Mouse (Mus musculus) lung, postnatal 0 days (tissue): ENCODE measurements around the gene 2010111I01Rik. TPM values are rescaled to one million over a fixed set of nuclear protein-coding genes. Genes with fewer than 3 reads are reported as not detected.

ENCODE experiments used
- ATAC-seq: fragments of 200-750 bp; cut with Nextera tagmentation; 2 replicates; pipeline ENCODE4 v1.8.0; 2017; ENCODE audit warnings: moderate library complexity
- DNase-seq: peaks from one replicate; pipeline ENCODE4 v3.0.0-alpha.2; 2016; ENCODE audit warnings: low spot score
- H3K27ac ChIP-seq: fragments of 300-500 bp; sonication (generic); 2 replicates; pipeline ENCODE4 v1.5.1; 2014; ENCODE audit warnings: antibody characterized with exemption, mild to moderate bottlenecking, low read length, mixed read lengths
- H3K27me3 ChIP-seq: fragments of 300-500 bp; sonication (generic); replicated peaks from 2 replicates; pipeline ENCODE4 v1.6.1; 2014; ENCODE audit warnings: low read length, mixed read lengths; ENCODE audit not compliant: insufficient read depth
- H3K36me3 ChIP-seq: fragments of 300-500 bp; sonication (generic); 2 replicates; pipeline ENCODE4 v1.6.1; 2014; ENCODE audit warnings: low read length, mixed read lengths; ENCODE audit not compliant: insufficient read depth
- H3K4me1 ChIP-seq: fragments of 300-500 bp; sonication (generic); 2 replicates; pipeline ENCODE4 v1.6.1; 2014; ENCODE audit warnings: antibody characterized with exemption, low read depth, low read length, mixed read lengths; ENCODE audit not compliant: insufficient read depth
- H3K4me2 ChIP-seq: fragments of 300-500 bp; sonication (generic); replicated peaks from 2 replicates; pipeline ENCODE4 v1.6.1; 2014; ENCODE audit warnings: low read depth, mild to moderate bottlenecking, low read length, moderate library complexity, mixed read lengths
- H3K4me3 ChIP-seq: fragments of 300-500 bp; sonication (generic); 2 replicates; pipeline ENCODE4 v1.5.1; 2014; ENCODE audit warnings: low read depth, low read length
- H3K9ac ChIP-seq: fragments of 300-500 bp; sonication (generic); replicated peaks from 2 replicates; pipeline ENCODE4 v1.6.1; 2014; ENCODE audit warnings: low read depth, mild to moderate bottlenecking
- H3K9me3 ChIP-seq: fragments of 300-500 bp; sonication (generic); 2 replicates; pipeline ENCODE4 v1.6.1; 2016; ENCODE audit warnings: low read length, mixed read lengths
- CTCF ChIP-seq: IDR thresholded peaks from 2 replicates; pipeline ENCODE4 v1.5.1; 2016; ENCODE audit warnings: antibody characterized with exemption, mild to moderate bottlenecking
- EP300 ChIP-seq: IDR thresholded peaks from 2 replicates; pipeline ENCODE4 v1.6.1; 2016; ENCODE audit warnings: antibody characterized with exemption, mild to moderate bottlenecking, control low read depth
- WGBS: fragments of 180-500 bp; shearing (Covaris S2); extraction: QIAGEN DNeasy Blood & Tissue Kit; methylation state at CpG from one replicate; pipeline ENCODE4 v1.1.7; 2014; 5-methylcytosine and 5-hydroxymethylcytosine counted together
- polyA plus RNA-seq: library from polyadenylated mRNA; unstranded; fragments of >200 nt; fragmentation: Nextera tagmentation; extraction: Ambion mirVana; gene quantifications from 2 replicates; pipeline ENCODE4 v1.2.1, GENCODE M21; 2015

Gene 2010111I01Rik
- polyA plus RNA-seq, 1 experiment from 2014 or later, result 130 TPM

DNA sequence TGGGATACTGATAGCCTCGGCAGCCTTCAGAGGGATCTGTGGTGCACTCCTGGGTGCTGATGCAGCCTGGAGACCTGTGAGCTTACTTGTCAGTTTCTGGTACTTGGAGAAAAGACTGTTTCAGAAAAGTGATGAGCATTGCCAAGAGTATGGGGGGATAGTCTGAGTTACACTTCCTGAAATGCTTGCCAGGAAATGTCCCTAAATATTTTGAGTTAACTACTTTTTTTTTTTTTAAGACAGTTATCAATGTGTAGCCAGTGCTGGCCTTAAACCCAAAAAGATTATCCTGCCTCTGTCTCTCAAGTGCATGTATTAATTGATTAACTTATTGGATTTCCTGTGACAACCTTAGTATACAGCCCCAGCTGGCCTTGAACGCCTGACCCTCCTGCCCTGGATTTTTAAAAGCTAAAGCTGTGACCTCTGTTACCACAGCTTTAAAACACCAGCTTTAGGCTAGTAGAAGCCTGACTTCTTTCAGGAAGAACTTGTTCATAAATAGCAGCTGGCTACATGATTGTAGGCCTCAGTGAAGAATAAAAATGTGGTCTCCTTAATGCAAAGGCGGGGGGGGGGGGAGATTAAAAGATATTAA, 150.6 kb downstream of the 2010111I01Rik start:
- 72% methylated on average over 3 of the region's 3 CpGs for WGBS
- H3K9me3 ChIP-seq, result no peaks in the 10 kb centered on the region
- no peak overlapping the region for H3K4me2 ChIP-seq
- ATAC-seq, result no peak
- H3K27me3 ChIP-seq, result no peaks in the 10 kb centered on the region
- no peak for DNase-seq
- peaks cover 19% of the 10 kb centered on the region; the same call in 1 of the 2 replicates for H3K4me1 ChIP-seq
- no peak overlapping the region for H3K4me3 ChIP-seq
- no peaks in the 10 kb centered on the region for H3K36me3 ChIP-seq
- no peak overlapping the region for H3K27ac ChIP-seq
- TF ChIP-seq EP300 (no peak), CTCF (no peak)
- no peak overlapping the region for H3K9ac ChIP-seq

DNA sequence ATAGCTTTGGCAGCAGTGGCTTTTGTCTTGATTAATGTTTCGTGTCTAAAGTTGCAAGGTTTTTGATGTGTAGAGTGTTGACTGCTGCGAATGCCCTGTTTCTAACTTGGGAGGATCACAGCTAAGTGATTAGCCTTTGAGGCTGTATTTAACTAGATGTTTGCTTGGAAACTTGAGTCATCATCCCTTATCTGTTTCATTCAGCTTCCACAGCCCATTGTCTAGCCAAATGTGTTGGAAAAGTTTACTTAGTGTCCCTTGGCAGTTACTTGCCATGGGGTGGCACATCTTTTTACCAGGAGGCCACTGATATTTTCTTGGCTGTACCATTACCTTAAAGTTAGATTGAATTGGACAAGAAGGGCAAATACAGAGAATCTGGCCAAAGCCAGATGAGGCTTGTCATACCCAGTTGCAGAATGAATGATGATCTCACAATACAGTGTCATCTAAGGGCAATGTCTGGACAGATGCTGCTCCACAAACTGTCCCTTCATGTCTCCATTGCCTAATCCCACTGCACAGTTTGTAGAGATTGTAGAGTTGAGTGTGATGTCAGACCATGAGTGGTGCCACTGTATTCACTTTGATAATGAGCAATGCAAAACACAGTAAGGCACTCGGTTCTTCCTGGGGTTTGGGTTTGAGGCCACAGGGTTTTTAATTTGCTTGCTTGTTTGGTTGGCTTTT, 152.9 kb downstream of the 2010111I01Rik start:
- Histone ChIP-seq H3K4me3 (no peak overlapping the region), H3K4me2 (no peak overlapping the region), H3K36me3 (no peaks in the 10 kb centered on the region), H3K27ac (peak overlapping the region; percentile 8; the same call in 1 of the 2 replicates), H3K4me1 (peaks cover 9% of the 10 kb centered on the region; the same call in 1 of the 2 replicates), H3K27me3 (no peaks in the 10 kb centered on the region), H3K9me3 (no peaks in the 10 kb centered on the region), H3K9ac (no peak overlapping the region)
- no peak for TF ChIP-seq CTCF
- TF ChIP-seq EP300, result peak; percentile 76
- DNase-seq (peak; percentile 73), ATAC-seq (peak; percentile 80)
- 34% methylated on average over 3 of the region's 3 CpGs for WGBS

DNA sequence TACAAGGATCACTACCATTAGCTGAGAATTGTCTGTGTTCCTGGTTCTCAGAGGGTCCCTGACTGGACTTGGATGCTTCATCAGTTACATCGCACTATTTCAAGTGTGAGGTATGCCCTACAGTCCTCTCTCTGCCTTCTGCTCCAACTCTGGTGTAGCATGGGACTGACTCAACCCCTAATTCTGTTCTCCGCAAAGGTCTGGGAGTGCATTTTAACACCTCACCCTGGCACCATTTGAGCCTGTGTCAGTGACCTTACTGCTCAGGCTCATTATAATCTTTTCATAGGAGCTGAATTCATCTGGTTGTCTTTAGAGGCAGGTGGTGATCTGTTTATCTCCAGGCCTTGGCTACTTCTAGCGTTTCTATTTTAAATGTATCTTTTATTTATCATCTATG, 154.0 kb downstream of the 2010111I01Rik start:
- ATAC-seq (no peak), DNase-seq (no peak)
- TF ChIP-seq CTCF (no peak), EP300 (no peak)
- no peaks in the 10 kb centered on the region for H3K27me3 ChIP-seq
- no peak overlapping the region for H3K4me2 ChIP-seq
- H3K27ac ChIP-seq, result no peak overlapping the region
- peaks cover 4% of the 10 kb centered on the region; the same call in 1 of the 2 replicates for H3K4me1 ChIP-seq
- H3K9ac ChIP-seq, result no peak overlapping the region
- no peaks in the 10 kb centered on the region for H3K36me3 ChIP-seq
- WGBS, result 80% methylated on average over 3 of the region's 3 CpGs
- H3K4me3 ChIP-seq, result no peak overlapping the region
- no peaks in the 10 kb centered on the region for H3K9me3 ChIP-seq

DNA sequence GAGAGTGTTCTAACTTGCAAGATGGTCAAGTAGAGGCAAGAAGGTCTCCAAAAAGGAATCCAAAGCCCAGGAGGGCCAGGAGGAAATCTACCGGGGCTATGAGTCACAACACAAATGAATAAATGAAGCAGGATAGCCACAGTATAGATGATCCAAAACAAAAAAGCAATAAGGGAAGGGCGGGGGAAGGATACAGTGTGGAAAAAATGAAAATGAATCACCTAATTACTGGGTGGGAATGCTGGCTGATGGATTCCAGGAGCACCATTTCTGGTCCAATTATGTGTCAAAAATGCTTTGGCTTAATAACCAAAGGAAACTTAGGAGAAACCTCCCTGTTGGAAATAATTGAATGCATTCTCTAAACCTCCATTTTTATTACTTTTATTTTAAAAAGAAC, 155.6 kb downstream of the 2010111I01Rik start:
- Histone ChIP-seq H3K4me2 (no peak overlapping the region), H3K9ac (no peak overlapping the region), H3K9me3 (no peaks in the 10 kb centered on the region), H3K4me3 (no peak overlapping the region), H3K36me3 (no peaks in the 10 kb centered on the region), H3K4me1 (no peaks in the 10 kb centered on the region; the same call in 1 of the 2 replicates), H3K27me3 (no peaks in the 10 kb centered on the region), H3K27ac (no peak overlapping the region)
- TF ChIP-seq CTCF, result no peak
- no peak for TF ChIP-seq EP300
- 65% methylated on average over 2 of the region's 2 CpGs for WGBS
- ATAC-seq (no peak), DNase-seq (peak; percentile 27)

DNA sequence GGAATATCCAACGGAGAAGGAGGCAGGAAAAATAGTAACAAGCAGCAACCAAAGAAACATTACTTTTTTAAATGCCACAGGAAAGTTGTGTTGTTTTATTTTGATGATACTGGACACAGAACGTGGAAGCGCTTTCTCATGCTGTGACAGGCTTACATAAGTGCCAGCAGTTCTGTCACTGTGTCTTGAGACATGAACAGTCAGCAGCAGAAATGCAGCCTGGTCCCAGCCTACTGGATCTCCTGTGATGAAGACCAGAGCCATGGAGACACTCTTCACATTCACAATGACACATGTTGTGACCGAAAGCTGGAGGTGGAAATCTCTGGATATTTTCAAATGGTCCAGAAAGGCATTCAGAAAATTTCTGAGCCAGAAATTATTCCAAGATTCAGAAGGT, 157.1 kb downstream of the 2010111I01Rik start:
- Histone ChIP-seq H3K27ac (no peak overlapping the region), H3K27me3 (no peaks in the 10 kb centered on the region), H3K4me2 (no peak overlapping the region), H3K9ac (no peak overlapping the region), H3K4me3 (no peak overlapping the region), H3K9me3 (no peaks in the 10 kb centered on the region), H3K4me1 (no peaks in the 10 kb centered on the region; the same call in 1 of the 2 replicates), H3K36me3 (no peaks in the 10 kb centered on the region)
- ATAC-seq (no peak), DNase-seq (no peak)
- TF ChIP-seq CTCF, result no peak
- no peak for TF ChIP-seq EP300
- WGBS, result 79% methylated on average over 4 of the region's 4 CpGs

DNA sequence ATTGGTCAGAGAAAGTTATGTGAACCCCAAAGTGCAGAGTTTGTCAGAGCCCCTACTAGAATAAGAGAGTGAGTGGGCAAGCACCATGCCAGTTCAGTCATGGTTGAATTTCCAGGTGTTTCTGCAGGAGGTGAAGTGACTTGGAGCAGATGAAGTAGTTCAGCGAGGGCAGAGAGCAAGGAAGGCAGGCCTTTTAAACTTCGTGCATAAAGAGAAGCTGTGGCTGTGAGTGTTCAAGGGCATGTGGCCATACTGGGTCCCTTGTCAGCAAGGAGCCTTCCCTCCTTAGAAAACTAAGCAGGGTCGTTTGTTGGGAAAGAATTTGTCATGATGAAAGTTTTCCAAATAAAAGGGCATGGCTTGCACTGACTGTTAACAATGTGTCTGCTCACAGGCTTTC, 161.5 kb downstream of the 2010111I01Rik start:
- no peak for DNase-seq
- H3K9me3 ChIP-seq, result peaks cover 2% of the 10 kb centered on the region; the same call in 1 of the 2 replicates
- no peak overlapping the region for H3K27ac ChIP-seq
- H3K4me3 ChIP-seq, result no peak overlapping the region
- no peak for ATAC-seq
- 53% methylated on average over 3 of the region's 3 CpGs for WGBS
- no peaks in the 10 kb centered on the region for H3K27me3 ChIP-seq
- H3K4me1 ChIP-seq, result no peaks in the 10 kb centered on the region
- TF ChIP-seq CTCF, result no peak
- TF ChIP-seq EP300, result no peak
- H3K9ac ChIP-seq, result no peak overlapping the region
- no peaks in the 10 kb centered on the region for H3K36me3 ChIP-seq
- H3K4me2 ChIP-seq, result no peak overlapping the region
